Mouse (Mus musculus): ENCODE data around the gene Bcl2l1.

GRCm38 (mm10) chr2:152817596-152818291 lies 13.8 kb downstream of the Bcl2l1 start:
- TF ChIP-seq POLR2A (IDR thresholded peaks at IDR 0.05; ENCODE audit: borderline replicate concordance, control insufficient read depth, low read depth, low read length): no peak
- no peak for TF ChIP-seq CTCF (IDR thresholded peaks at IDR 0.05; ENCODE audit: control insufficient read depth, insufficient read depth, low read length)

Data from bone marrow, adult 2 months (tissue).